Mouse (Mus musculus): ENCODE measurements around the gene Oxct2a. TPM values are rescaled to one million over a fixed set of nuclear protein-coding genes. Genes with fewer than 3 reads are reported as not detected.
"Not testable (repeated sequence)": the region's sequence is repeated elsewhere in the genome, so short reads cannot be mapped to it uniquely, and the experiment has no call there.

The Oxct2a gene
- polyA plus RNA-seq, 1 experiment from 2014 or later: not detected

GRCm38 (mm10) chr4:123335796-123336585, 12.6 kb upstream of the Oxct2a start:
- no peaks in the 10 kb centered on the region for H3K9me3 ChIP-seq
- H3K4me2 ChIP-seq: no peak overlapping the region
- H3K27me3 ChIP-seq: peaks cover 11% of the 10 kb centered on the region
- H3K4me3 ChIP-seq: no peak overlapping the region
- ATAC-seq (ENCODE audit: borderline replicate concordance, extremely low read depth, low FRiP score, low TSS enrichment): no peak
- H3K36me3 ChIP-seq: no peaks in the 10 kb centered on the region
- H3K9ac ChIP-seq: no peak overlapping the region
- no peaks in the 10 kb centered on the region for H3K4me1 ChIP-seq
- H3K27ac ChIP-seq: no peak overlapping the region
- 55% methylated on average over 14 of the region's 14 CpGs for WGBS

GRCm38 (mm10) chr4:123335244-123335643, 11.8 kb upstream of the Oxct2a start:
- not testable (repeated sequence) for H3K27me3 ChIP-seq; H3K4me3 ChIP-seq; H3K4me2 ChIP-seq; H3K36me3 ChIP-seq; H3K9ac ChIP-seq; H3K4me1 ChIP-seq; H3K9me3 ChIP-seq; ATAC-seq (ENCODE audit: borderline replicate concordance, extremely low read depth, low FRiP score, low TSS enrichment); H3K27ac ChIP-seq
- 75% methylated on average over 10 of the region's 10 CpGs for WGBS

DNA sequence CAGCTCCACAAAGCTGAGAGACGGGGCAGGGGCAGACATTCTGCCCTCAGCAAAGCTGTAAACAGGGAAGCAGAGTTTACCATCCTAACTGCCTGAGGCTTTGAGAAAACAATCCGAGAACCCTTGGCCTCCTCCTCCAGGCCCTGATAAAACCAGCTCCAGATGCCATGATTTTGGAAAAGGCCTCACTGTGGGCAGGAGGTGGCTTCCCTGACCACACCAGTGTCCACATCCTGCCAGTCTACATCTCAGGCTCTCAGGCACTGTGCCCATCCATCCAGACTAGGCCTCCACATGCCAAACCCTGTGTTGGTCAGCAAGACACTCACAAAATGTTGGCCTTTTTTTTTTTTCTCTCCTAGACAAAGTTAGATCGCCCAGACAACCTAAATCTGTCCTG, 10.7 kb upstream of the Oxct2a start:
- Histone ChIP-seq H3K9ac (no peak overlapping the region), H3K4me3 (no peak overlapping the region), H3K36me3 (no peaks in the 10 kb centered on the region), H3K4me1 (no peaks in the 10 kb centered on the region), H3K9me3 (no peaks in the 10 kb centered on the region), H3K4me2 (no peak overlapping the region), H3K27ac (no peak overlapping the region), H3K27me3 (no peaks in the 10 kb centered on the region)
- 56% methylated on average over 3 of the region's 3 CpGs for WGBS
- no peak for ATAC-seq (ENCODE audit: borderline replicate concordance, extremely low read depth, low FRiP score, low TSS enrichment)

DNA sequence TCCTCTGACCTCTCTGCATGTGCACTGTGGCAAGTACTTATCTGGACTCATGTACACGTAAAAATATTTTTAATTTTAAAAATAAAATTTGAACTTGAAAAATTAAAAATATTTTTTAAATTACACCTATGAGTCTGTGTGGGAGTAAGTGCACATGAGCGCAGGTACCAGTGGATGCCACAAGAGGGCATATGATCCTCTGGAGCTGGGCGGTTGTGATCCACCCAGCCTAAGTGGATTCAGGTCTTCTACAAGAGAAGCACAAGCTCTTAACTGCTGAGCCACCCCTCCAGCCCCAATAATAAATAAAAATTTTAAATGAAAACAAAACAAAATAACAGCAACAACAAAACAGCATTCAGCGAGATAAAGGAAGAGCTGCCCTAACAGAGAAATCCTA, 9.7 kb upstream of the Oxct2a start:
- no peaks in the 10 kb centered on the region for H3K36me3 ChIP-seq
- no peaks in the 10 kb centered on the region for H3K9me3 ChIP-seq
- no peaks in the 10 kb centered on the region for H3K27me3 ChIP-seq
- no peak overlapping the region for H3K9ac ChIP-seq
- no peak for ATAC-seq (ENCODE audit: borderline replicate concordance, extremely low read depth, low FRiP score, low TSS enrichment)
- WGBS: 96% methylated on average over 4 of the region's 4 CpGs
- no peak overlapping the region for H3K4me3 ChIP-seq
- no peaks in the 10 kb centered on the region for H3K4me1 ChIP-seq
- H3K4me2 ChIP-seq: no peak overlapping the region
- H3K27ac ChIP-seq: no peak overlapping the region

DNA sequence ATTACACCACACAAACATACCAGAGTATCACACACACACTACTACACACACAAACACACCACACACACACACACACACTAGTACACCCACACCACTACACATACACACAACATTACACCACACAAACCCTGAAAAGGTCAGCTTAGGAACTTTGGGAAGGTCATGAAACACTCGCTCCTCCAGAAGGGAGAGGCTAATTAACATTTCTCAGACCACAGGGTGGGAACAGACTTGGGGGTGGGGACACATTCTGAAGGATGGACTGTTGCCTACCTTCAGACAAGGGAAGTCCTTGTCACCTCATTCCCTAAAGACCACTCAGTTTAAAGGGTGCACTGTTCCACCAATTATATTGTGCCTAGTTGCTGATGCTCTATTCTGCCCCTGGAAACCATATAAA, 8.5 kb upstream of the Oxct2a start:
- not testable (repeated sequence) for H3K4me1 ChIP-seq; H3K4me3 ChIP-seq; H3K9ac ChIP-seq; H3K9me3 ChIP-seq; H3K4me2 ChIP-seq; ATAC-seq (ENCODE audit: borderline replicate concordance, extremely low read depth, low FRiP score, low TSS enrichment); H3K27me3 ChIP-seq; H3K36me3 ChIP-seq; H3K27ac ChIP-seq
- WGBS: 57% methylated on average over 1 of the region's 1 CpGs

GRCm38 (mm10) chr4:123331326-123331725, 7.9 kb upstream of the Oxct2a start:
- H3K9ac ChIP-seq: no peak overlapping the region
- H3K4me1 ChIP-seq: no peaks in the 10 kb centered on the region
- no peaks in the 10 kb centered on the region; the same call in 1 of the 2 replicates for H3K27me3 ChIP-seq
- no peak for ATAC-seq (ENCODE audit: borderline replicate concordance, extremely low read depth, low FRiP score, low TSS enrichment)
- no peak overlapping the region for H3K27ac ChIP-seq
- H3K36me3 ChIP-seq: no peaks in the 10 kb centered on the region
- 50% methylated on average over 5 of the region's 5 CpGs for WGBS
- no peak overlapping the region for H3K4me3 ChIP-seq
- H3K4me2 ChIP-seq: no peak overlapping the region
- no peaks in the 10 kb centered on the region for H3K9me3 ChIP-seq

DNA sequence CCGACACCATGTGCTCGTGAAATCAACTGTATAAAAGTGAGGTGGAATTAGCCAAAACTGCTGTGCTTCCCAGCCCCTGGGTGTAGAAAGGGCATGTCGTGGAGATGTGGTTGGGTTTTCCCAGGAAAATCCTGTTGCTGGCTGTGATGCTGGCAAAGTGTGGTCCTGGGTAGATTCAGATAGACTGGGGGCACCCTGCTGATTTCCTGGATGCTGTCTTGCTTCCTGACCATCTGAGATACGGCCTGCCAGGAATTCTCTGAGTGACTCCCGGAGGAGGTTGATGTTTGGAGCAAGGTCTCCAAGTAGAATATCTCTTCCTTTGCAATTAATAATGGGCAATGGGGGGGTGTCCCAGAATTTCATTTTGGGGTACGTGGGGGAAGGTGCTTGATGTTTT, 5.5 kb upstream of the Oxct2a start:
- Histone ChIP-seq H3K4me2 (no peak overlapping the region), H3K4me3 (no peak overlapping the region), H3K27ac (no peak overlapping the region), H3K9ac (no peak overlapping the region), H3K4me1 (no peaks in the 10 kb centered on the region), H3K36me3 (no peaks in the 10 kb centered on the region), H3K27me3 (no peaks in the 10 kb centered on the region; the same call in 1 of the 2 replicates), H3K9me3 (no peaks in the 10 kb centered on the region)
- WGBS: 65% methylated on average over 6 of the region's 6 CpGs
- no peak for ATAC-seq (ENCODE audit: borderline replicate concordance, extremely low read depth, low FRiP score, low TSS enrichment)

GRCm38 (mm10) chr4:123327630-123328029, 4.2 kb upstream of the Oxct2a start:
- H3K4me2 ChIP-seq: no peak overlapping the region

GRCm38 (mm10) chr4:123326087-123326486, 2.7 kb upstream of the Oxct2a start:
- Histone ChIP-seq H3K9ac (no peak overlapping the region), H3K4me1 (no peaks in the 10 kb centered on the region), H3K4me2 (no peak overlapping the region), H3K36me3 (no peaks in the 10 kb centered on the region), H3K27ac (no peak overlapping the region), H3K9me3 (no peaks in the 10 kb centered on the region), H3K4me3 (no peak overlapping the region), H3K27me3 (peaks cover 18% of the 10 kb centered on the region)
- 0 out of 2 replicates have a peak, but pooled peaks have one; percentile 17 for ATAC-seq (ENCODE audit: borderline replicate concordance, extremely low read depth, low FRiP score, low TSS enrichment)
- whole genome bisulfite sequencing: 63% methylated on average over 3 of the region's 3 CpGs

More at GRCm38 (mm10) chr4:123327630-123328029, 4.2 kb upstream of the Oxct2a start:
- Histone ChIP-seq H3K9ac (no peak overlapping the region), H3K36me3 (no peaks in the 10 kb centered on the region), H3K4me1 (no peaks in the 10 kb centered on the region), H3K27ac (no peak overlapping the region), H3K9me3 (no peaks in the 10 kb centered on the region), H3K27me3 (peaks cover 11% of the 10 kb centered on the region), H3K4me3 (no peak overlapping the region)
- ATAC-seq (ENCODE audit: borderline replicate concordance, extremely low read depth, low FRiP score, low TSS enrichment): no peak
- WGBS: 51% methylated on average over 3 of the region's 3 CpGs

DNA sequence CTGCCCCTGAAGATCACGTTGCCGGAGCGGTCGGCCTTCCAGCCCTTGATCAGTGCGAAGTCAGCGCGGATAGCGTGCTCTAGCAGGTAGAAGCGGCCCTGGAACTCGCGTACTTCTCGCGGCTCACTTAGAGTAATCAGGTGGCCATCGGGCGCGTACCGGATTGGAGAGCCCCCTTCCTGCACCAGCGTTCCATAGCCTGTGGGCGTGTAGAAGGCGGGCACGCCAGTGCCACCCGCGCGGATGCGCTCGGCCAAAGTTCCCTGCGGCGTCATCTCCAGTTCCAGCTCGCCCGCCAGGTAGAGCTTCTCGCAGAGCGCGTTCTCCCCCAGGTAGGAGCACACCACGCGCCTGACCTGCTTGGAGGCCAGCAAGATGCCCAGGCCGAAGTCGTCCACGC, 524 bp downstream of the Oxct2a start:
- not testable (repeated sequence) for H3K9ac ChIP-seq; ATAC-seq (ENCODE audit: borderline replicate concordance, extremely low read depth, low FRiP score, low TSS enrichment); H3K27ac ChIP-seq; H3K36me3 ChIP-seq; H3K9me3 ChIP-seq; H3K4me1 ChIP-seq
- Histone ChIP-seq H3K4me3 (peak overlapping the region; percentile 26), H3K4me2 (peak overlapping the region; percentile 48), H3K27me3 (peaks cover 18% of the 10 kb centered on the region)
- 11% methylated on average over 22 of the region's 38 CpGs for WGBS

- Histone ChIP-seq H3K27ac (no peak overlapping the region), H3K36me3 (no peaks in the 10 kb centered on the region), H3K4me1 (no peaks in the 10 kb centered on the region), H3K27me3 (no peaks in the 10 kb centered on the region), H3K4me3 (no peak overlapping the region), H3K9me3 (no peaks in the 10 kb centered on the region), H3K4me2 (no peak overlapping the region), H3K9ac (no peak overlapping the region)
- no peak for ATAC-seq (ENCODE audit: borderline replicate concordance, extremely low read depth, low FRiP score, low TSS enrichment)
- 80% methylated on average over 3 of the region's 3 CpGs for WGBS
These were observed 8.9 kb downstream of the Oxct2a start for GRCm38 (mm10) chr4:123314497-123314896.

DNA sequence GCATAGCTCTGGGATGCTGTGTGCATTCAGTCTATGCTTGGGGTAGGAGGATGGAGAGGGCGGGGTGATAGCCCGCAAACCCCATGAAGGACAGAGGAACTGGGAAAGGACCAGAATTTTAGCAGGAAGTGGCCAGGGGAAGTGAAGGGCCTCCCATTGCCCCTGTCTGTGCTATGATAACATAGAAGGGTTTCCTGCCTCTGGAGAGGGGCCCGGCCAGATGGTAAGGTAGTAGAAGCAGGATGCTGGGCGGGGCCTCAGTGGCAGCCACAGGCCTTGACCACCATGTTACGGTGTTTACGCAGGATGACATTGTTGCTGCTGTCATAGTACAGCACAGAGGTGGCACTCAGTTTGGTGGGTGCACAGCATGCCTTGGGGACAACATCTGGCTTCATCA, 10.4 kb downstream of the Oxct2a start:
- H3K36me3 ChIP-seq: no peaks in the 10 kb centered on the region
- H3K4me1 ChIP-seq: no peaks in the 10 kb centered on the region
- no peak overlapping the region for H3K9ac ChIP-seq
- WGBS: 72% methylated on average over 6 of the region's 6 CpGs
- no peaks in the 10 kb centered on the region for H3K27me3 ChIP-seq
- no peak overlapping the region for H3K4me2 ChIP-seq
- H3K9me3 ChIP-seq: no peaks in the 10 kb centered on the region
- no peak for ATAC-seq (ENCODE audit: borderline replicate concordance, extremely low read depth, low FRiP score, low TSS enrichment)
- no peak overlapping the region for H3K27ac ChIP-seq
- no peak overlapping the region for H3K4me3 ChIP-seq
